Mouse (Mus musculus) cerebral cortex, adult 2 months (tissue): ENCODE data around the gene Srr.

Source experiments
- WGBS: fragments of 180-500 bp; shearing (Covaris S2); methylation state at CpG from one replicate; pipeline ENCODE4 v1.1.7; 2018; 5-methylcytosine and 5-hydroxymethylcytosine counted together

Srr gene

DNA sequence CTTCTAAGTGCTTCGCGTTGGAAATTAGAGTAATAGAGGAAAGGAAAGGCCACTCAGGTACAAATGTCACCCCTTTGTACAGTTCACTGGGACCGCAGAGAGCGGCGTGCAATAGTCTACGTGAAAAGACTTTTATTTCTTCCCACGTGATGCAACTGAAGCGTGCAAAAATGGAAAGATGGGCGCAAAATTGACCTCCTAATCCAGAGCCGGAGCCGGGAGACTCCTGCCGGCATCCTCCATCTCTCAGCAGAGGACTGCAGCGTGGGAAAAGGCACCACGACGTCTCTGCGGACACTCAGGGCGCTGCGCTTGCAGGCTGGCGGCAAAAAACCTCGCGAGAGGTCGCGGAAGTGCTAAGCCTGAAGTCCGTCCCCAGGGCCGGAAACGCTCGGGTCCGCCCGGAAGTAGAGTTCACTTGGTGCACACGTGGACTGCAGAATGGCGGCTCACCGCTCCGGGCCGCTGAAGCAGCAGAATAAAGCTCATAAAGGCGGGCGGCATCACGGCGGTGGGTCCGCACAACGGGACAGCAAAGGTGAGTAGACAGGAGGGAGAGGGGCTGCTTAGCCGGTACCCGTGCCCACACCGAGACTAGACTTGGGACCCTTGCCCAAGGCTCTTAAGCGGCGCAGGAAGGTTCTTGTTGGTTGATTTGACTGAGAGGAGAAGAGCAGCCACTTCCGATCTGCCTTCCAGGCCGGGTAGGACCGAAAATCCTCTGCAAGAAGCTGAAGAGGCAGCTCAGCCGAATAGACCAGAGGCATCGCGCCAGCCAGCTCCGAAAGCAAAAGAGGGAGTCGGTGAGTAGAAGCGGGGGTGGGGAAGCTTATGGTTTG lies 27.9 kb downstream of the Srr start, which contains the start of gene Tsr1:
Gene Tsr1, plus strand, starts transcription at position 394 of the 839 bp plus-strand sequence.
- under 1% methylated on average over 54 of the region's 54 CpGs for WGBS

DNA sequence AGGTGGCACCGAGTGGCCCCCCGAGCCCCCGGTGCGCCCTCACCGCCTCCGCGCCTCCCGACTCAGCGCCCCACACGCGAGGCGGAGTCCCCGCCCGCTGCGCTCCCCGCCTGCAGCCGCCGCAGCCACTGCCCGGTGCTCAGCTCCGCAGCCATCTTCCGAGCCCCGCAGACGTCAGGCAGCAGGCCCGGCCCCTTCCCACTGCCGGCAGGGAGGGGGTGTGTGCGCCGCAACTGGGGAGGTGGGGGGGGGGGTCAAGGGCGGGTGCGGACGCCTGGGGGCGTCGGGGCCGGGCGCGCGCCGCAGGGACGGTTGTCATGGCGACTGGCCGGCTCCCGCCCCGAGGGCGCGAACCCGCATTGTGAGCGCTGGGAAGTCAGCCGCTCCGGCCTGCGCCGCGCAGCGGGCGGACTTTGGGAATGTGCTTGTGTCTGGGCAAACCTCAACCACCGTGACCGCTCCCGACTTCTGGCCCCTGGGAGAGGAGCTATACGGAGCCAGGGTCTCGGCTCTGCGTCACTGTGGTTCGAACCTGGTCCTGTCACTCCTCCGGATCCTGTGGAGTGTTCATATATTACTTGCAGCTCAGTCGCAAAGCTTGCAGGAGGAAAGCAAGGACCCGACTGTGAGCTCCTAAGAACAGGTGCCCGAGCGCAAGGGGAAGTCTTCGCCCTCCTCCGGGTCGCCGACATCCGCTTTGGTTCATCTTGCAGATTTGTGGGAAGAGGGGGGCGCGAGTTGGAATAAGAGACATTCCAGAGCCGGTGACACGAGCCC lies 28.7 kb downstream of the Srr start, which contains the start of gene Sgsm2:
Gene Sgsm2, minus strand, starts transcription at position 160 of the 777 bp plus-strand sequence.
- WGBS, result under 1% methylated on average over 71 of the region's 74 CpGs

DNA sequence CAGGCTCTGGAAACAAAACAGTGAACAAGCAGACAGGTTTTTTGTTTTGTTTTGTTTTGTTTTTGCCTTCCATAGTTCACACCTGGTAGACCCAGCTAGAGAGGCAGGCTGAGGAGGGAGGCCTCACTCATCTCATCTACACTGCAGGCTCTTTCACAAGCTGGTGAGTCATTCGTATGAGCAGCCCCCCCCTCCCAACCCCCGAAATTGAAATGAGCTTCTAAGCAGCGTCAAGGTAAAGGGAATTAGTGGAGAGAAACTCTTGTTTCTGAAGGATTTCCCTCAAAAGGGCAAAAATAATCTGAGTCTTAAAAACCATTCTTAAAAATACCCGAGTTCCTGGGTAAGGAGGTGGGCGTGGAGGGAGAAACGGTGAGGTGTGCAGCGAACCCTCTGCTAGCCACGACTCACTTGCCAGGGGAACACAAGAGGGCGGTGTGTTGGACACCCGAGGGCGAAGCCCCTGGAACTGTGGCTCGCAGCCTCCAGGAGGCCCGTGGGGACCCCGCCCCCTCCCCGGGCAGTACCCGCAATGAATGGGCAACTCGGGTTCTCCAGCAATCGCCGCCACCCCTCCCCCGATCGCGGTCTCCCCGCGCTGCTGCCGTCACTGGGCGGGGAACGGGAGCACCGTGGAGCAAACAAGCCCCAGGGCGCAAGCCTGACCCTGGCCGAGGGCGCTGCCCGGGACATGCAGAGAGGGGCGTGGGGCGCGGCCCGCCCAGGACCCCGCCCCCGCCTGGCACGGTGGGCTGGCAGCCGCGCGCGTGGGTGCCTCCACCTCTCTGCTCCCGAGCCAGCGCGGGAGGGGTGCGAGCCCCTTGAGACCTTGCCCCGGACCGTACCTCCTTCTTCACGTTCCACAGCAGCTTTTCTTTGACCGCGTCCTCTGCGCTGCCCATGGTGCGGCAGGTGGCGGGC lies 29.5 kb downstream of the Srr start:
- WGBS, result 1% methylated on average over 54 of the region's 55 CpGs

DNA sequence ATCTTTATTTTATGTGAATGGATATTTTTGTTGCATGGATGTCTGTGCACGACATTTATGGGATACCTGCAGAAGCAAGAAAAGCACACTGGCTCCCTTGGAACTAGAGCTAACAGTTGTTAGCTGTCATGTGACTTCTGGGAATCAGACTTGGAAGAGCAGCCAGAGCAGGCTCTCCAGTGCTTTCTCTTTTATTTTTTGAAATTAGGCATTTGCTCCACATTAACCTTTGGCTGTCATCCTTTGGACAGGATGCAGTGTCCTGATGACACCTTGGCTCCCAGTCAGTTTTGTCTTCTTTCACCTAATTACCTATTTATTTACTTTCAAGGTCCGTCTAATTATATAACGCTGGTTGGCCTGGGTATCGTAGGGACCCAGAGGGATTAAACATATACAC lies 31.1 kb downstream of the Srr start:
- WGBS, result 62% methylated on average over 4 of the region's 4 CpGs

DNA sequence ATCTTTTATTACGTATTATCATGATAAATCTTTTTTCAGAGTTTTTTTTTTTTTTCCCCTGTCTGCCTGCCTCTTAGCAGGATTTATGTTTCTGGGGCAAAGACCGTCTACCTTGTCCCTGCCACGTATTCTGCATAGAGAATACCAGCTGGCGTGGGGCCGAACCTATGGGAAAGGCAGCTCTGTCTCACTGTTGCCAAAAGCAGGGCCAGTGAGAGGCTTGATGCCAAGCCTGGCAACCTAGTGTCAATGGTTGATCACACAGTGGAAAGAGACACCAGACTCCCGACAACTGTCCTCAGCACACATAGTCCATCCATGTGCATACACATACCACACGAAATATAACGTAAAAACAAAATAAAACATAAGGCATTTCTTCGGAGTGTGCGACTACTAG lies 42.6 kb downstream of the Srr start:
- WGBS, result 73% methylated on average over 10 of the region's 10 CpGs

DNA sequence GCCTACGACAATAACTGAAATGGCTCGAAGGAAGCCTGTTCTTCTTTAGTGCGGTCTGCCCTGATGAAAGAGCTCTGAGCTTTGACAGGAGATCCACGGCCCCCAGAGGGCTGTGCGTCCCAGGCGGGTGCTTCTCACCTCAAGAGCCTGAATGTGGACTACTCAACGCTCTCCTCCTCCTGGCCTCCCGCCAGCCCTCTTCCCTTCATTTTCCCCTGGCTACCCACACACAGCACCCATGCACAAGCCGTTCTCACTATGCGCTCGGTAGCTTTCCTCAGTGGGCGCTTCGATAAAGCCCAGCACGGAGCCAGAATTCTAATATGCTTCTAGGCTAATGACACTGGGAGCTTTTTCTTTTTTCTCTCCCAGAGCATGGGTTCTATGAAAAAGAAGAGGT lies 43.8 kb downstream of the Srr start:
- WGBS, result 30% methylated on average over 14 of the region's 14 CpGs

DNA sequence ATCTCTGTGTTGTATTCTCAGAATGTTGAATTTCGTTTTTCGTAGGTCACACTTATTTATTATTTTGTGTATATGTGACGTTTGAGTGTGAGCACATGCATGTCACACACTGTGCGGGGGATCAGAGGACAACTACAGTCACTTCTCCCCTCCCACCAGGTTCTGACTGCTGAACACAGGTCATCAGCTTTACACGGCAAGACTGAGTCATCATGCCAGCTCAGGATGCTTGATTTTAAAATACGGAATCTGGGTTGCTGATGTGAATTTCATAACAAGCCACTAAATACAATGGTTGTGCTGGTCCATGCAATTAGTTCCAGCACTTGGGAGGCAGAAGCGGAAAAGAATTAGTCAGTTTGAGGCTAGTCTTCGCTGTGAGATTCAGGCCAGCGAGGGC lies 44.7 kb downstream of the Srr start:
- WGBS, result 66% methylated on average over 9 of the region's 9 CpGs

DNA sequence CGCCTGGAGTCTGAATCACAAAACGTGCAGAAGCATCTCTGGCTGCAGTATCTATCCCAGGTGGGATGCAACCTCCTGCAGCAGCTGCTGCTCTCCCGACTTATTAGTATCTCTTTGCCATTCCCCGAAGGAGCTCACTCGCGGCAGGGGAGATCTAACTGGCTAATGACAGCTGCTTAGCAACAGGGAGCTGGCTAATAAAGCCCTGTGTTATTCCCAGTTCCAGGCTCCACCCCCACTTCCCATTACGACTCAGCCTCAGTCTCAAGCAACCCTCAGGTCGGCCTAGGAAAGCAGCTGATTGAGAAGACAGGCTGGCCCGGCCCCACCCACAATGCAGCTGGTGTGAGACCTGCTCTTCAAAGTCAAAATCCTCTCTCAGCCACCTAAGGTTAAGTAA lies 48.9 kb downstream of the Srr start:
- WGBS, result 5% methylated on average over 9 of the region's 9 CpGs

DNA sequence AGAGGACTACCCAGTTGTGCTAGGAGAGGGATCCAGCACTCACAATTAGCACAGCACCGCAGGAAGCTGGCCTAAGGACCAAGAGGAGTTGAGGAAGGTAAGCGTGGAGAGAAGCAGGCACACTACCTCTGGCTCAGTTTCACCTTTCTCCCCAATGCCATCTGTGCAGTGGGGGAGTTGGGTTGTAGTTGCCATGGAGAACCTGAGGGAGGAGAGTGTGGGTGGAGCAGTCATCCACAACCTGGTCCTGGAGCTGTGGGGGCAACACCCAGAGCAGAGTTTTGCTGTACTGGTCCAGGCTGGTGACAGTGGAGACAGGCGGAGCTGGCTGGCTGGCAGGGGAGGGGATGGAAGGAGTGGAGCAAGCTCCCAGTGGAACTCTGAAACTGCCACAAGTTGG lies 51.1 kb downstream of the Srr start:
- 43% methylated on average over 3 of the region's 3 CpGs for WGBS

DNA sequence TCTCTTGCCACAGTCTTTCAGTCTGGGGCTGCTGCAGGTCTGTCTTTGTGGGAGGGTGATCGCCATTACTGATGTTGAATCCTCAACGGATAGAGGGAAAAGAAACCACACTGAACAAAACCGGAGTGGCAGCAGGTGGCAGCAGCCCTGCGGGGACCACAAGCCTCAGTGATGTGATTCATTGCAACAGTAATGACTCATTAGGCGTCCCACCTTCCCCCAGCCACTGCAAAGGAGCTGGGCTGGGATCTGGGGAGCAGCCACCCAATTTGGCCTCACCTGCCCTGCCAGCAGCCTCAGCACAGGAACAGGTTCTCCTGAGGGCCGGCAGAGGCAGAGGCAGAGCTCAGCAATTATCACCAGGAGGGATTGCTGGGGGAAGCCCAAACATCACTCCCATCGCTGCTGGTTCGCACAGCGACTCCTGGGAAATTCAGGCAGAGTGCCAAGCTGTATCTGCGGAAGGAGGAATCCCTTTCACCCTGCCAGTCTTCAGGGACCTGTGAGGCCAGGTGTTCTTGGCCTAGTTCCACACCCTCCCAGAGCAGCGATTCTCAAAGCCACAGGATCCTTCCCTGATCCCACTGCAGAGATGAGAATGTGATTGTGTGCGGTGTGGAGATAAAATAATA lies 54.6 kb downstream of the Srr start:
- 21% methylated on average over 12 of the region's 12 CpGs for WGBS

DNA sequence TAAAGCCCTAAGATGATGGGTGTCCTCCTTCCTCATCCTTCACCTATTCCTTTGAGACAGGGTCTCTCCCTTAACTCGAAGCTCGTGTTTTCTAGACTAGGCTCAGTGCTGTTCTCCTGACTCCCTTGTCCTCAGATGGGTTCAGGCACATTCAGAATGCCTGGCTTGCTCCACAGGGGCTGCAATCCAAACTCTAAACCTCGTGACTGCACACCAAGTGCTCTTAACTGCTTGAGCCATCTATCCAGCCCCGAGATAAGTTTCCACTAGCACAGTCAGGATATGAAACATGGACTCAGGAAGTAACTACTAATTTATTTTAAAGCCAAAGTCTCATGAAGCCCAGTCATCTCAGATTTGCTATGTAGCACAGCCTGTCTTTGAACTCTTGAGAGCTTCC lies 55.2 kb downstream of the Srr start:
- WGBS, result 58% methylated on average over 4 of the region's 4 CpGs

DNA sequence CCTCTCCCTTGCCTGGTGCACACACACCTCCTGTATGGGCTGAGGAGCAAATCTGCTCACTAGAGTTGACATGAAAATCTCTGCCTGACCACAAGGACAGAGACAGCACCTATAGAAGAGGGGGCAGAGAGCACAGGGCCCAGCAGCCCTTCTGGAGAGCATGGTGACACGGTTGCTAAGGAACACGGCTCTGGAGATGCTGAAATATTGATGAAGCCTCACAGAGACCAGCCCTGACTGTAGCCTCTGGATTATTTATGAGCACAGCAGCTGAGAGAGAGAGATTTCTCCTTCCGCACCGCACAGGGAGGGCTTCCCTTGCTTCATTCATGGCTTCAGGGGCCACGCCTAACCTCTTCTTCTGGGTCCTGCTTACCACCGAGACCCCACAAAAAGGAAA lies 56.1 kb downstream of the Srr start:
- 84% methylated on average over 6 of the region's 6 CpGs for WGBS

DNA sequence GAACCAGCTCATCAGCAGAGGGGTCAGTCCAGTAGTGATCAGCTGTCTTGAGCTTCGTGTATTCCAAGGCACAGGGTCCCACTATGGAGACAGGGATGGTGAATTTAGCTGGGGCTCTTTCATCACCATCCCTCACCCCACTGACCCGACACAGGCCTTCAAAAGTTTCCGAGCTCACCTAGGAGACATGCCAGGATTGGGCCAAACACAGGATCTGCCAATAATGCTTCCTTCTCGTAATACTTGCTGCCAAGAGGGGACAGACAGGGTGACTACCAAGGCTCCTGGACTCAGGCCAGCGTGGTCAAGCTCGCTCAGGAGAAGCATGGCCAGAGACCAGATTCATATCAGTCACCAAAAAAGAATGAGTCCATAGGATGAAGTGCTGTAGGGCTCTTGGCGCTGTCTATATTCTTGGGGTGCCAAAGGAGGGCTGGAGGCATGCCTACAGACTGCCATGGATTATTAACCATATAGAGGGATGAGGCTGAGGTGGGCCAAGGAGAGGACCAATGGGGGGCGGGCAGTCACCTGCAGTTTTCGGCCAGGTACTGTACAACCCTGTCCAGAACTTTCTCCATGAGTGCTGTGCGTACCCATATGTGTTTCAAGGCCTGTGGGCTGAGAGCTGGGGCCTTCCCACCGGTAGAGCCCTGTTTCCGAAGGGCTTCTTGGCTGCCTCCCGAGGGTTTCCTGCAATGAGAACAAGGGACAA lies 57.5 kb downstream of the Srr start:
- 85% methylated on average over 13 of the region's 13 CpGs for WGBS

DNA sequence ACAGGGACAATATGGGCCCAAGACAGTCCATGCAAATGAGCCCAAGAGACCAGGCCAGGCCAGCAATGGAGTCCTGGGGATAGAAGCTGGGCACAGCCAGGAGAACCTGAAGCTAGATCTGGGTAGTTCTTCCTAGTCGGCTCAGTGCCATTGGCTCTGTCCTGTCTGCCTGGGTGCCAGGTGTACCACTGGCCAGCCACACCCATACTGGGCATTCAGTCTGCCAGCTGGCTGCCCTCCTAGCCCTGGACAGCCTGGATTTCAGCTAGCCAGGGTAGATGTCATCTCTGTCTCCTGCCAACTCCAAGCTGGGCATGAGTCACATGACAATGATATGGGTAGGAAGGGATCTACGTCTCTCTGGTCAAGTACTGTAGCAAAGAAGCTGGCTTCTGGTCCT lies 58.6 kb downstream of the Srr start:
- WGBS, result 59% methylated on average over 2 of the region's 2 CpGs

DNA sequence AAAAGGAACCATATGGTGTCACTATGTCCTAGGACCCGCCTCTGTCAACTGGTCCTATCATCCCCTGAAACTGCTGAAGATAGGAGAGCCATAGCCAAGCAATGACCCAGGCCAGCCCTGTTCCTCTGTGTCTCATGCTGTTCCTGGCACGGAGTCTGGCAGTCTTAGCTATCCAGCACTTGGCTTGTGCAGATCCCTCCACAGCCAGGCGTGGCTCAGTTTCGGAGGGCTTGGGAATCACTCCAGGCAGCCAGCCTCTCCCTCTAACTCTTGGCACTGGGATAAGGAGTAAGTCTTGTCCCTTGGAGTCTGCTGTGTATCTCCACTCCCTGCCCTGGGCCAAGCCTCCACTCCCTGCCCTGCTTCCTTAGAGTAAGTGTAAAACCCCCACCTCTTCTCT lies 59.1 kb downstream of the Srr start:
- WGBS, result 41% methylated on average over 4 of the region's 4 CpGs

DNA sequence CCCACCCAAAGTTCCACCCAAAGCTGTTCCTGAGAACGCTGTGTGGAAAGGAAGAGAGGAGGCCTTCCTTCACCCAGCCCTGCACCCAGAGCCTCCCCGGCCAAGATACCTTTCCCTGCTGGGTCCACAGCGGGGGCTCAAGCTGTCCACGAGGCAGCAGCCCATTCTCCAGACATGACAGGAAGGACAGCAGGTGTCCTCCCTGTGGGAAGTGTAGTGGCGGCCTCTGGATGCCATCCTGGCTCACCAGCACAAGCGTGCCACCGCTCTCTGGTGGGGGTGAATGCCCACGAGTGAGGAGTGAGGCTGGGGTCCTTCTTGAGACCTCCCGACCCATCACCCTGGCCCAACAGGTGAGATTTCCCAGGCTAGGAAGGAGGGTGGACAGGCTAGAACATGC lies 60.5 kb downstream of the Srr start:
- WGBS, result 81% methylated on average over 9 of the region's 9 CpGs

DNA sequence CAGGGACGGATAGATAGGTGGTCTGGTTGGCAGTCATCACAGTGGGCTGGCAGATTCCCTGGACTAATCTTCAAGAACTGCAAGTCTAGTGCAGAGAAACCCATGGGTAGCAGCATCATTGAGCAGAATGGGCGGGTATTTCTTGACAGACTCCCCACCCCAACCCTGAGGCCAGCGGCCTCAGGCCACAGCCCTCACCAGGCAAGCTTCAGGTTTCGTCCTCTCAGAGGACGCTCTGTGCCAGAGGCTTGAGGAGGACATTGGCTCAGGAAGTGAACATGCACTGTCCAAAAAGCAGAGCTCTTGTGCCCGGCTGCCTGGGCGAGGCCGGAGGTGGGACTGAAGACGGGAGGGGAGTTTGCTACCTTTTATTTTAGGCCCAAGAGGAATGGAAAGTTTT lies 61.3 kb downstream of the Srr start:
- 91% methylated on average over 9 of the region's 9 CpGs for WGBS

DNA sequence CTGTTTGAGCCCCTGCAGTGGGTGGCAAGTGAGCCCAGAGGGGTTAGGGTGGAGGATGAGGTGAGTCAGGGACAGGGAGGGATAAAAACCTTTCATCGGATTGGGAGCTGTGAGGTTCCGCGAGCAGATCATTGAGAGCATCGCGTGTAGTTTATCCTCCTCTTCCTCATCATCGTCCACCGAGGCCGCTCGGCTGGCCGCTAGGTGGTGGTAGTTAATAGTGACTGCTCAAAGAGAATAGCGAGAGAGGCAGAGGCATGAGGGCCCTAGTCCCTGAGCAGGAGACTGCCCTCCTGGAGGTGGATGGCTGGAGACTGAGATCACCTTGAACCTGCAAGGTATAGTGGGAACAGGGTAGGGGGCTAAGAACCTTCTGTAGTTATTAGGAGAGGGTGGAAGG lies 62.3 kb downstream of the Srr start:
- WGBS, result 36% methylated on average over 11 of the region's 11 CpGs

DNA sequence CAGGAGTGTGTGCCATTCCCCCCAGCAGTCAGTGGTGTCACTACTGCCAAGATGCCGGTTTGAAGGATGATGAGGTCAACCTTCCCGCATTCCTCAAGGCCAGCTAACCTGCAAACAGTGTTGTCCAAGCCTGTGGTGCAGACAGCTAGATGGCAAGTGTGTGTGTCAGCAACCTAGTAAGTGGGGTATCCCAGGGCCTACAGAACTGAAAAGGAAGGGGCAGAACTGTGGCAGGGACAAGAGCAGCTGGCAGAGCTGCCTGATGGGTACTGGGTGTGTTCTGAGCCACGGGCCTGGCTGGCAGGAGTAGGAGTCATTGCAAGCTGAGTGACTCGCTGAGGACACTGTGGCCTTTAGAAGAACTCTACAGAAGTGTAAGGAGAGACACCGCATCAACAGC lies 63.6 kb downstream of the Srr start:
- WGBS, result 78% methylated on average over 5 of the region's 5 CpGs

DNA sequence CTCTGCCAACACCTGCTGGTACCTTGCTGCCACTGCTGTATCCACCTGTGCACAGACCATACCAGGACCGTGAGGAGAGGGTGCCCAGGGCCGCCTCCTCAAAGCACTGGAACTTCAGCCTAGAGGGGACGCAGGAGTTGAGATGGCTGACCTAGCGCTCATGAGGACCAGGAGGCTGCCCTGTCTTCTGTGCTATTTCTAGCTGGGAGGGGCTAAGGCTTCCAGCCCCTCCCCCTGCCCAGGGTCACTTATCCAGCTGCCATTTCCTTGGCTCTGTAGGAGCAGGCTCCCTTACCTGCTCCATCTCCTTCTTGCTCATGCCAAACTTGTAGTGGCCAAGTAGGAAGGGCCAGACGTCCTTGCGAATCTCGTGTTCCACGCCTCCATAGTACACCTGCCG lies 68.0 kb downstream of the Srr start:
- WGBS, result 90% methylated on average over 9 of the region's 9 CpGs
